Mouse (Mus musculus) spleen, postnatal 4 days (tissue): ENCODE results near the gene Cyp4f39.
A peak's percentile ranks its signal among the peaks of the same experiment; 100 is the strongest.
"Not testable (repeated sequence)": the region's sequence is repeated elsewhere in the genome, so short reads cannot be mapped to it uniquely, and the experiment has no call there.

ENCODE experiments used
- DNase-seq, 2 experiments: peaks; one replicate each; pipeline ENCODE4 v3.0.0; 2022; ENCODE audit warnings: low spot score in 2 of 2

Gene Cyp4f39

DNA sequence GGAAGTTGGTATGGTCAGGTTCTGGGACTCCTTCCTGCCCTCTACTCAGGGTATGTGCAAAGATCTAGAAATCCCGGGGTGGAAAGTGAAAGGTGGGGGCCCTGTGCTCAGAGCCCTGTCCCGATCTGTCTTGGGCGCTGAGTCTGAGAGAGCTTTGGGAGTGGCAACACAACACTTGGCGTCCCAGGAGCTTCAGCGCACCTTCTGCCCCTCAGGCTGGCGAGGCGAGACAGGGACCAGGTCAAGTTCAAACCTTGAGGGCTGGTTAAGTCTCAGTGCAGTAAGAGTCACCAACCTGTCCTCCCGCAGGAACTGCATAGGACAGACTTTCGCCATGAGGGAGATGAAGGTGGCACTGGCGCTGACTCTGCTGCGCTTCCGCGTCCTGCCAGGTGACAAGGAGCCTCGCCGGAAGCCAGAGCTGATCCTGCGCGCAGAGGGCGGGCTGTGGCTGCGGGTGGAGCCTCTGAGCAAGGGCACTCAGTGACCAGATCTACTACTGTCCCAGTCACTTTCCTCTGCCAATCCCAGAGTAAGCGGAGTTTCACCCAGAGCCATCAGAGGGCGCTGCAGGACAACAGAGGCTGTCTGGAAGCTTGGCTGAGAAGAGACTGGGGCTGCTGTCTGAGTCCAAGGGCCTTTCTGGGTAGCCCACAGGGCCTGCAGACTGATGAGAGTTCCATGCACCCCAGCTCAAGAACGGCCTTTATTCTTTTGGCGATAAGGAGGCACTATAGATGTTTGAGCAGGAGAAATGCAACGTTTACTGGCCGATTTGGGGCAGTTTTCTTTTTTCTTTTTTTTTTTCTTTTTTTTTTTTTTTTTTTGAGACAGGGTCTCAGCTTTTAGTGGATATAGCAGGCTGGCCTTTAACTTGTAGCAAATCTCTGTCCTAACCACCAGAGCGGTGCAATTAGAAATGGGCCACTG lies 76.2 kb downstream of the Cyp4f39 start:
- peak; percentile 86 to 92 for DNase-seq

DNA sequence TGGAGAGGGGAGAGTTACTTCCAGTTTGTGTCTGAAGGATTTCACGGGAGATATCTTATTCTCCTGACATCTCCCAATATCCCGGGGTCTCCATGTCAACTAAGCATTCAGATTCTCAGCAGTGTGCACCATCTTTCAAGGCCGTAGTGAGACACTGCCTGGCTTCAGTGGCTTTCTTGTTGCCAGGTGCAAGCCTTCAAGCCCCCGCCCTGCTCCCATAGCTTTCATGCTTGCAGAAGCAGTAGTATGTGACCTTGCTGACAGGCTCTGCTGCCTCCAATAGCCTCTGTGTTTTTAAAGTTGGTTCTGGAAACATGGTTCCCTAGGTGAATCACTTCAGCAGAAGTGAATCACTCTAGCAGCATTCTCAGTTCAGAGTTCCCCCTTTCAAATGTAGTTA lies 79.8 kb downstream of the Cyp4f39 start:
- DNase-seq: not testable (repeated sequence)

DNA sequence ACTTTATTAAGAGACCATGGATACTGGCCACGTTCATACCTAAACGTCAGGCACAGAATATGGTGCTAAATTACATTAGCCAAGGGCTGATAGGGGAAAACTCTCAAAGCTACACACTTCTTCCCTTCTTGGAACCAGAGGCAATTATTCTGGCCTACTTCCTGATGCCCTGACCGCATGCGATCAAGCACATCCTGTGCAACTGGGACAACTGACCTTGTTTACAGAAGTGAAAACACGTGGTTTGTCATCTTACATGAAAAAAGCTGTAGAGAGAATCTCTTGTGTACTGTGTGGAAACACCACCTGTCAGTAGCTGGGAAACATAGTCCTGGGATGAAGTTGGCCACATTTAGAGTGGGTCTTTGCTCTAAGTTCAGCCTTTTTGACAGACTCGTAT lies 81.5 kb downstream of the Cyp4f39 start:
- DNase-seq: no peak

DNA sequence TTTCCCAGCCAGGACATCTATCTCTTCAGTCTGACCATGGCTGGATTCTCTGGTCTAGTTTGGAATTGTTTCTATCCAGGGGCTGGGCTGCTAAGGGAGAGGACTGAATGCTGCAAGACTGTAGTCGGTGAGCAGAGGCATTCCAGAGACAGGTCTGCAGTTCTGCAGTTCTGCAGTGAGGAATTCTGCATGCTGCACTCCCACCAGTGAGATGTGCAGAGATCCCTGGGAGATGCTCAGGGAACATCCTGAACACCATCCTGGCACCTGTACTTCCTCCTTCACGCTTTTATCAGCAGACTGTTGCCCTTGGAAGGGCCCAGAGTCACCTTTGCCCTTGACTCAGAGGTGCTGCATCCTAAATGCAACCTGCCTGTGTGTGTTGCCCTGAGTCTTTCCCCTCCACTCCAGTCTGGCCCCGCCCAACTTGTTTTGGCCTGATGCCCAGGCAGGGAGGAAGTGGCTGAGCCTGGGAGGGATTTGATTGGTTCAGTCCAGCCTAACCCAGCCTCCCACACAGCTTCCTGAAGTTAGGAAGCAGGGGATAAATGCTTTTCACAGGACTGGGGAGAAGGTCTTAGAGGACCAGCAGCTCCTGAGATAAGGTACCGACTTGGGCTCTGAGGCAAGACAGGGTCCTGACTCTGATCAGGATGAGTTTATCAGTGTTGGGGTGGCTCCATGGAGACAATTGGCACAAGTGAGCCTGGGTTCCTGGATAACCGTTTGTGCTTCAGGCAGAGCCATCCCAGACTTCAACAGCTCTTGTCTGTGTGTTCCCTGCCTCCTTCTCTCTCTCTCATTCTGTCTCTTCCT lies 83.7 kb downstream of the Cyp4f39 start, which contains the start of gene Cyp4f16:
TSS of gene Cyp4f16 (plus strand) at position 508 of the 816 bp plus-strand sequence.
- peak; percentile 65 to 77 for DNase-seq

DNA sequence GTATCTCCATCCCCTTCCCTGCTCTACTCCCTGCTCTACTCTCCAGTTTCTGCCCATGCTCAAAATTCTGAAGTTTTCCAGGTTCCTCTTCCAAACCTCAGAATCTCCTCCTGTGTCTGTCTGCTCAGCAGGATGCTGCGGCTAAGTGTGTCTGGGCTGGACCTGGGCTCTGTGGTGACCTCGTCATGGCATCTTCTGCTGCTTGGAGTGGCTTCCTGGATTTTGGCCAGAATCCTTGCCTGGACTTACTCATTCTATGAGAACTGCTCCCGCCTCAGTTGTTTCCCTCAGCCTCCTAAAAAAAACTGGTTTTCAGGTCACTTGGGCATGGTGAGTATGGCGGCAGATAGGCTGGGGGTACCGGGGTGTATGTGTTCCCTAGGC lies 84.3 kb downstream of the Cyp4f39 start:
- no peak for DNase-seq
